Mouse (Mus musculus): ENCODE measurements around the gene Olfr714.
"Not testable (repeated sequence)": the region's sequence is repeated elsewhere in the genome, so short reads cannot be mapped to it uniquely, and the experiment has no call there.

Gene Olfr714

DNA sequence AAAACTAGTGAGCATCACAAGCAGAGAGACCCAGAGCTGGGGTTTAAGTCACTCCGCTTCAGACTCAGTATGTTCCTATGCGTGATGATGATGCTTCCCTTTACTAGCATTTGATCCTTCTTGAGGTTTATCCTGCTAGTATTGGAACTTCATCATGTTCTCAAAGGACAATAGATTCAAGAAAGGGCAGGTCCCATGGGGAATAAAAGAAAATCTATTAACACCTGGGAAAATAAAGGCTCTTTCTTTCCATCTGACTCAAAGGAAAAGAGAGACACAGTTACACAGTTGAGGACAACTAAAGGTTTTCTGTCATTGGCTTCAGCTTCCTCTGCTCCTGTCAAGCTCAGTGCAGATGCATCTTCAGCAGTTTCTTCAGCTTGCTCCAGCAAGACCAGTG lies at the start of gene Olfr714:
Gene Olfr714 (plus strand): TSS at position 301 of the 400 bp plus-strand sequence.
- no peak for DNase-seq

DNA sequence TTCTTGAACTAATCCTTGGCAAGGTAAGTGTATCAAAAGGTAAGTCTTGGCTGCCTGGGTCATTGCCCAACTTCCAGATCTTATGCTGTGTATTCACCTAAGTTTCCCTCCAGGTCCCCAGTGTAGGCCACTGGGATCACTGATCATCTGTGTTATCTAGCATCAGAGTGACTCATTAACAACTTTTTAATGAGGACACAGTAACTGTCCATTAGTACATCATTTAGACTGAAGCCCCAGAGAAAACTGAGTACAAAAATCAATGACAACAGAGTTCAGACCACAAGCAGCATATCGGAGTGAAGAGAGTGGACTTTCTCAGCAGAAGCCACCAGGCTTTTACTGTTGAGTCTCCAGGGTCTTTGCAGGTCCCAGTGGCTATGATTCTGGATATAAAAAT lies 39.9 kb upstream of the Olfr714 start, which contains the start of gene Olfr713:
Gene Olfr713 (plus strand): TSS at position 301 of the 400 bp plus-strand sequence.
- no peak for DNase-seq

GRCm38 (mm10) chr7:107039934-107040563 lies 30.7 kb upstream of the Olfr714 start:
- DNase-seq, result no peak

- DNase-seq, result no peak
These were observed 27.6 kb upstream of the Olfr714 start for GRCm38 (mm10) chr7:107043136-107043535.

- no peak for DNase-seq
These were observed 26.4 kb upstream of the Olfr714 start for GRCm38 (mm10) chr7:107044407-107044806.

GRCm38 (mm10) chr7:107045833-107046232 lies 24.9 kb upstream of the Olfr714 start:
- DNase-seq, result peak; percentile 7

- no peak for DNase-seq
These were observed 23.2 kb upstream of the Olfr714 start for GRCm38 (mm10) chr7:107047578-107047977.

GRCm38 (mm10) chr7:107092920-107093319 lies 22.1 kb downstream of the Olfr714 start, which contains the start of gene Olfr17:
Olfr17 (plus strand) TSS chr7:107093220.
- DNase-seq, result no peak

DNA sequence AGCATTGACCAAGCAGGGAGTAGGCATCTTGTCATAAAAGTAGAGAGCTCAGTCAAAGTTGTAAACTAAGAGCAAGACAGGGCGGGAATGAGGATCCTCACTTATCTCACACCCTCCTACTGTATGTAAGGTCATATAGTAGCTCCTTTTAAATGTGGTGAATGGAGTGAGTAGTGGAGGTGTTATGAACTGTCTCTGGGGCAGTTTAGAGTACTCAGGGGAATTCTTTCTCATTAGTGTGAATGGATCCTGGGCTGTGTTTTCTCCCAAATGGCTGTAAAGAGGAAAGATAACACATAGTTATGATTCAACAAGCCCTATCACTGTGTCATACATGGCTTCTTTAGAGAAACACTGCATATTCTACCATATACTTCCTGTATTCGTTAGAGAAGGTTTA lies 39.5 kb downstream of the Olfr714 start, which contains the start of gene Olfr715b:
Gene Olfr715b (minus strand): TSS at position 101 of the 400 bp plus-strand sequence.
- not testable (repeated sequence) for DNase-seq

Measured in right cerebral cortex, postnatal 14 days (tissue).